Mouse (Mus musculus): ENCODE measurements around the gene Slc16a8. TPM values are rescaled to one million over a fixed set of nuclear protein-coding genes. Genes with fewer than 3 reads are reported as not detected.
A peak's percentile ranks its signal among the peaks of the same experiment; 100 is the strongest.

Slc16a8 gene
- total RNA-seq, 2 experiments from 2014 or later, result 0.53 to 0.69 TPM

GRCm38 (mm10) chr15:79219572-79219971 is 35.0 kb downstream of the Slc16a8 start:
- DNase-seq (ENCODE audit: low spot score), result no peak

DNA sequence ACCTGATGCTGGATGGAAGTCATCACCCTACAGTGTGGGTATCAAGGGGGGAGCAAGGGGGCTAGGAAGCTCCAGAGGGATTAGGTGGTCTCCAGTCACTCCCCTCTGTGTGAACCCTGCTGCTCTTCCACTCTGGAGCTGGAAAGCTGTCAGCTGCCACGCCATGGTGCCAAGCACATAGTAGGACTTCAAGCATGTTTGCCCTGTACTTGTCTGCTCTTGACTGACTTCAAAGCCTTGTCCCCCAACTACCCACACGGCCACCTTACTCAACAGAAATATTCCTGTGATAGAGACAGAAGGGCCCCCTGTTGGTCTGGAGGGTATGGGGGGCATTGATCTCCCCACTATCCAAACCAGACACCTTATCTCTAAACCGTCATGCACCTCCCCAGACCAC is 38.4 kb downstream of the Slc16a8 start:
- DNase-seq (ENCODE audit: low spot score), result no peak

- DNase-seq (ENCODE audit: low spot score), result no peak
These were observed 41.0 kb downstream of the Slc16a8 start for GRCm38 (mm10) chr15:79213591-79213990.

DNA sequence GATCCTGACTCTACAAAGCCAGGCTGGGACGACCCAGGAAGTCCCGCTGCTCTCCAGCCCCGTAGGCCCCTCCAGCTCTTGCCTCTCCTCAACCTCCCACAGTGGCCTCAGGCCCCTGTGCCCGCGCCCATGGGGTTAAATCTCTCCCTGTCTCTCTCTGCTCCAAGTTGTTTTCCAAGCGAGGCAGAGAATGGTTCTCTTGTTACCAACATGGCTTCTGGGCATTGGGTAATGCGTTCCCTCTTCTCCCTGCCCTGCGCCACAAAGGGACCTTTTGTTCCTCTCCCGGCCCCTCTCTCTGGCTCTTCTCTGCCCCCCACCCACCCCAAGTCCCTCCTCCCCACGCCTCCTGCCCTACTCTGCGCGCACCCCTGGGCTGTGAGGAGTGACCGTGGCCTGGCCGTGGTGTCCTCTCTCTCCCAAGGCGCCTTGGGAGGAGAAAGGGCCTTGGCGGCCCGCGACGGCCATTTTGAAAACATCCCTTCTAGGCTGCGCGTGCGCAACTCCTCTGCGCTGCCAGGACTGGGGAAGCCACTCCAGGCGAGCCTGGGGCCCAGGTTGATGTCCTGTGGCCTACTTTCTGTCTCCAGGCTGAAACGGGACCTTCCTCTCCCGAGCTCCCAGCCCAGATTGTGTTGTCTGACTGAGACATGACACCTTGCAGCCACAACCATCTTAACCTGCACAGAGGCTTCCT is 41.7 kb downstream of the Slc16a8 start:
- DNase-seq (ENCODE audit: low spot score), result no peak

DNA sequence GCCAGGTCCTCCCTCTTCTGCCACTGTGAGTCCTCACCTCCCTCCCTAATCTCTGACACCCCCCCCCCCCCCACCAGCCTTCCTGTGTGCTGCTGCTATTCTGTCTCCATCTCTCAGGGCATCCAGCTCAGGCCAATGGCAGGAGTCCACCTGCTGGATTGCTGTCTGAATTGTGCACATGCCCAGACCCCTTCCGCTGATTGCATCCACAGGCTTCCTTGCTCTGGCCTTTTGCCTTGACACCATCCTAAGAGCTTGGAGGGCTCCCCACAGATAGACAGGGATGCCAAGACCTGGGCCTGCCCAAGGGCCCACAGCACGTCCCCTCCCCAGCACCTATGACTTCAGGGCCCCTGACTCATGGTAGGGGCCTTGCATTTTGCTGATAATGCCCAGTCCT is 44.2 kb downstream of the Slc16a8 start:
- DNase-seq (ENCODE audit: low spot score), result no peak

DNA sequence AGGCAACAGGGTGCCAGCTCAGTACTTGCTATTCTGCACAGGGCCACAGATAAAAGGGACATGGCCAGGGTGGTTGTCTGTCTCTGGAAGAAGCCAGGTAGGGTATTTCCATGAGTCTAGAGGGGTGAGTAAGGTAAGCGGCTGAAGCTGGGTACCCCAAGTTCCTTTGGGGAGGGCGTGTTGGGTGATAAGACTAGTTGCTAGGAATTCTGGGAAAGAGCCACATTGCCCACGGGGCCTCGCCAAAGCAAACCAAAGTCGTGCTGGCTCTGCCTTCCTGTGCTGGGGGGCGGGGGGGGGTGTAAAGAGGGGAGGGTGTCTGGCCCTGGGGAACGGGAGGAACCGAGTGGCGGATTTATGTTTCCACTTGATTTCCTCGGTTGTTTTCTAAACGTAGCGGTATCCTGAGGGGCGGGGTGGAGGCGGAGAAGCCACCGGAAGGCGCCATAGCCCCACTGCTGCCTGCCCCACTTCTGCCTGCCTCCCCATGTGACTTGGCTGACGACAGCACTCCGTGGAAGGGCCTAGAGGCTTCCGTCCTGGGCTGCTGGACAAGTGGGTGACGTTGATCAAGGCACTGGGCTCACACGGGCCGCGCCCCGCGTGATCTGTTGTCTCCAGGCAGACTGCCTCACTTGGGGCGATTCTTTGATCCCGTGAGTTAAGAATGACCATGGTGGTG is 45.7 kb downstream of the Slc16a8 start:
- DNase-seq (ENCODE audit: low spot score), result peak; percentile 54

DNA sequence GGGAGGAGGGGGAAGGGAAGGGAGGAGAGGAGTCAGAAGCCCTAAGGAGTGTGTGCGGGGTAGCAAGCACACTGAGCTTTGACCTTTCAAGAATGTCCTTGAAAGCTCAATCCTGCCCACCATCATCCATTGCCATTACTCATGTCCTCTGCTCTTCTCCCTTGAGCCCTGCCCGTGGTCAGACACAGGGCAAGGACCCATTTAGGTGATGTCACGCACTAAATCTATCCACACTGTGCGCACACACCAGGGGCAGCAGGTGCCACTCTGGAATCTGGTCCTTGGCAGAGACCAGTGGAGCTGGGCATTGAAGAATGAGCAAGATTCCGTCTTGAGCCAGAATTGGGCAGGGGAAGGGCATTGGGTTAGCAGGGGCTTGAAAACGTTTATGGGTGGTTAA is 46.4 kb downstream of the Slc16a8 start:
- peak; percentile 74 for DNase-seq (ENCODE audit: low spot score)

DNA sequence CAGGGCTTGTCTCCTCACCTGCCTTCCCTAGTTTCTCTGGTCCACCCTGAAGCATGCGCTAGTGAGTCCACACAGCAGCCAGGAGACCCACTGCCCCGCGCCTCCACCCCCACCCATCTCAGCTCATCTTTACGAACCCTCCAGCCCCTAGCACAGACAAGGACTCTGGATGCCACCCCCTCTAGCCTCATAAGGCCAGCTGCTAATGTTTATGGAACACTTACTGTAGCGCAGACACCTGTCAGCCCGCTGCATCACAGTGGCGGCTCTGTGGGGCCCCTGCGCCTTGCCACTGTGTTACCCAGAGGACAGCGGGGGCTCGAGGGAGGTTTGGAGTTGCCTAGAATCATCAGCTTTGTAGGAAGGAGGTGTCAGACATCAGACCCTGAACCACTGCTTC is 52.0 kb downstream of the Slc16a8 start:
- DNase-seq (ENCODE audit: low spot score), result no peak

GRCm38 (mm10) chr15:79201491-79202150 is 52.9 kb downstream of the Slc16a8 start:
- DNase-seq (ENCODE audit: low spot score), result no peak

Other genes with a start within 250 kb of the Slc16a8 start
- 10 to 100 TPM; 74.4 to 86.9 TPM for gene H1f0, start 226.3 kb downstream of the Slc16a8 start, total RNA-seq (2021)
- gene Galr3, start 212.9 kb downstream of the Slc16a8 start, total RNA-seq (2021), result not detected
- 1 to 10 TPM; 4.1 to 4.5 TPM for gene Ankrd54, start 191.9 kb downstream of the Slc16a8 start, total RNA-seq (2021)
- gene Eif3l, start 179.6 kb downstream of the Slc16a8 start, total RNA-seq (2021), result 10 to 100 TPM; 52.6 to 54.1 TPM
- gene Micall1, start 145.9 kb downstream of the Slc16a8 start, total RNA-seq (2021), result 10 to 100 TPM; 10.3 to 10.8 TPM
- gene Polr2f, start 113.8 kb downstream of the Slc16a8 start, total RNA-seq (2021), result 10 to 100 TPM; 69.3 to 76.8 TPM
- 1 to 10 TPM; 1.1 to 1.2 TPM for gene 1700088E04Rik, start 113.5 kb downstream of the Slc16a8 start, total RNA-seq (2021)
- gene Sox10, start 89.5 kb downstream of the Slc16a8 start, total RNA-seq (2021), result 1 to 10 TPM; 1.0 to 1.3 TPM
- gene Pick1, start 25.6 kb downstream of the Slc16a8 start, total RNA-seq (2021), result 10 to 100 TPM; 33.7 to 34.8 TPM
- gene Gm49486, start 25.4 kb downstream of the Slc16a8 start, total RNA-seq (2021), result under 1 TPM; 0.55 to 0.69 TPM
- 1 to 10 TPM; 2.3 to 4.5 TPM for gene Baiap2l2, start 30.8 kb upstream of the Slc16a8 start, total RNA-seq (2021)
- gene Pla2g6, start 73.6 kb upstream of the Slc16a8 start, total RNA-seq (2021), result 10 to 100 TPM; 15.8 to 20.4 TPM
- gene Maff, start 91.9 kb upstream of the Slc16a8 start, total RNA-seq (2021), result 10 to 100 TPM in 1 of 2 experiments, 1 to 10 TPM in 1; 6.6 to 10.1 TPM
- 10 to 100 TPM; 23.6 to 31.2 TPM for gene Tmem184b, start 148.8 kb upstream of the Slc16a8 start, total RNA-seq (2021)
- 10 to 100 TPM; 45.4 to 48.0 TPM for gene Csnk1e, start 200.8 kb upstream of the Slc16a8 start, total RNA-seq (2021)

All from gastrocnemius, adult 18-20 months (tissue).